Mouse (Mus musculus): Measurements from ENCODE around the gene Rln3.

Gene Rln3

GRCm38 (mm10) chr8:84044900-84045299 lies at the start of gene Rln3:
Rln3 (minus strand) TSS chr8:84045000.
- no peak for DNase-seq

GRCm38 (mm10) chr8:84090585-84090984 lies 45.8 kb upstream of the Rln3 start:
- DNase-seq = no peak

DNA sequence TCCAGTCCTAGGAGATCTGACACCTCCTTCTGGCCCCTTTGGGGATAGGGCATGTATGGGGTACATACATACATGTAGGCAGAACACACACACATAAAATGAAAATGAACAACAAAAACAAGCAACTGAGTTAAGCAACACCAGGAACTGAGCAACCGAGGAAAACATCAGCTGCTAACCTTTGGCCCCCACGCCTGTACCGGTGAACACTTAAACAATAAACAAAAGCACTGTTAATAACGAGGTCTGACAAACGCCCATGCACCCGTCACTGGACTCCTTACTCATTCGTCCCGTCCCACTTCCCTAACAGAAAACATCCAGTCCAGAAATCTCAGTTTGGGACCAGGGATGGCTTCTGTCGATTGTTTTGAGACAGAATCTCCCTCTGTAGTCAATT lies 44.5 kb upstream of the Rln3 start:
- no peak for DNase-seq

DNA sequence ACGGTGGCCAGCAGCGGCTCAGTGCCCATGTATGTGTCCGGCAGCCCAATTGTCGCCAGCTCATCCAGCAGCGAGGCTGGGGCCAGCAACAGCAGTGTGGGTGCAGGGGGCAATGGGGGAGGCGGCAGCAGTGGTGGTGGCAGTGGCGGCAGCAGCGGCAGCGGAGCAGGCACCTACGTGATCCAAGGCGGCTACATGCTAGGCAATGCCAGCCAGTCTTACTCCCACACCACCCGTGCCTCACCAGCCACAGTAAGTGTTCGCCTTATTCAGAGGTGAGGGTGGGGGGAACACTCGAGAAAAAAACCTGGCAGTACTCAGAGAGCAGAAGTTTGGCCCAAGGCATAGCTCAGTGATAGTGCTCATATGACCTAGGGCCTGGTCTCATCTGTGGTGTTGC lies 43.0 kb upstream of the Rln3 start:
- DNase-seq = no peak

DNA sequence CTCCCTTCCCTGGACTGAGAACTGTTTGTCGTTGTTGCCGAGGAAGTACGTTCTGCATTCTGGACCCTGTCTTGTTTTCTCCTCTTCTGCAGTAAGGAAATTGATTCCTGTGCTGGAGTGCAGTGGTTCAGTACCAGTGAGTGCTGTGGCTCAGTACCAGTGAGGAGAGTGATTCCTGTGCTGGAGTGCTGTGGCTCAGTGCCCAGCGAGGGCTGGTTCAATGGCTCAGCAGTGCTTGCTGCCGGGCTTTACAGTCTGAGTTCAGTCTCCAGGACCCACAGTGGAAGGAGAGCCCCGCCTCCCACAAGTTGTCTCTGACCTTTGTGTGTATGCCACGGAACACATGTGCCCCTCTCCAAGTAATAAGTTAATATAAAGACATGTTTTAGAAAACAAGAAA lies 42.4 kb upstream of the Rln3 start:
- no peak for DNase-seq

DNA sequence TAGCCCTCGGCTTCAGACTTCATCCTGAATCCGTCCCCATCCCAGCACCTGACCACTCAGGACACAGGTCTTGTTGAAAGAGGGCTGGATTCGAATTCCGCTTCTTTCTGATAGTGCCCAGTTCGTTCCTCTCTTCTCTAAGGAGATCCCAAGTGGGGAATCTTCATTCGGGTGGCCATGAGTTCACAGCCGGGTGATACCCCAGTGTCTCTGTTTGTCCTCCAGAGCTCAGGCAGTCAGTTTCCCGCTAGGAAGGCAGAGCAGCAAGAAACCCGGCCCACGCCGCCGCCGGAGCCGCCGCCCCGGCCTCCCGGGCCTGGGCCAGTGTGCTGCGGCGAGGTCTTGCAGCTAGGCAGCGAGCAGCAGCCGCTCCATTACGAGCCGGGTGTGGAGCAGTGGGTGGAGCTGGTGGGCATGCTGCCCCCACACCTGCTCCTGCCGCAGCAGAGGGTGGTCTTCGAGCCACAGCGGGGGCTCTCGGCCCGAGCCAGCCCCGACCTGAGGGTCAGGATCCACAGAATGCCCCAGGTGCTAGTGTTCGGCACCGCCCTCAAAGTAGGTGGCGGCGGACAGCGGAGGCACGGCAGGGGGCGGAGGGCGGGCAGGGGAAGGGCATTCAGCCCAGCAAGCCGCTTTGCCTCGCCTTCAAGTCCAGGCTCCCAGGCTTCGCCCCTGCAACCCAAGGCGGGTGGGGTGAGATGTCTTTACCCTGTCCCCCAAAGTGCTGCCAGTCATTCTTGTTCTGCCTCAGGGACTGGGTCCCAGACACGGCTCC lies 39.7 kb upstream of the Rln3 start:
- no peak for DNase-seq

- no peak for DNase-seq
These were observed 39.0 kb upstream of the Rln3 start for GRCm38 (mm10) chr8:84083829-84084241.

DNA sequence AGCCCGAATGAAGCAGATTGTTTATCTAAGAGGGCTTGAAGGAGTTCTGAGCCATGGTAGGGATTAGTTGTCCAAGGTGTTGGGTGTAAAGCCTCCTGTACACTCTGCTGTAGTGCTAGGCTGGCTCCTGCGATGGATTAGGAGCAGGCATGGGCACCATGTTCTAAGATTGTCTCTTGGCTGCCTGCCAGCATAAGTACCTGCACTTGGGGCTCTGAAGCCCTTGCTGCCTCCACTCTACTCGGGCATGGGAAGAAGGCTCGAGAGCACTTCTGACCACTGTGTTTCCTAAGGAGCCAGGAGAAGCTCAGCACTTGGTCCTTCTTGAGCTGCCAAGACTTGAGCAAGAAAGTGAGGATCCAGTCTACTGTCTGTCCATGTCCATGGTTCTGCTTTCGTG lies 34.4 kb upstream of the Rln3 start:
- DNase-seq = no peak

- no peak for DNase-seq
These were observed 32.0 kb upstream of the Rln3 start for GRCm38 (mm10) chr8:84076849-84077248.

DNA sequence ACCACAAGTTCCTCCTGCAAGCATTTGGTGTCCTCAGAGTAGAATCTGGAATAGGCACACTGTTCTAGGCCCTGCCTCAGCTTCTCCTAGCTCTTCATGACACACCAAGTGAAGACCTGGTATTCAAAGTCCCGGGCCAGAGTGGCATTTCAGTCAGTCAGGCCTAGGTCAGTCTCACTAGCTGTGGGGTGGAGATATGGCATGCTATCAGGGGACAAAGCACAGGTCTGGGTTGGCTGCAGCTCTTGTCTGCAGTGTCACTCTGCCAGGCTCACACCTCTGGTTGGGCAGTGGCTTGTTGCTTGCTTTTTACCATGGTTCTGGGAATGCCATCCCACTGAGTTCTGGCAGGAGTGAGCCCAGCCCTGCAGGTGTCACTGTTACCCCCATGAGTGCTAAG lies 31.6 kb upstream of the Rln3 start:
- DNase-seq = no peak

GRCm38 (mm10) chr8:84073230-84073976 lies 28.6 kb upstream of the Rln3 start:
- DNase-seq = no peak

DNA sequence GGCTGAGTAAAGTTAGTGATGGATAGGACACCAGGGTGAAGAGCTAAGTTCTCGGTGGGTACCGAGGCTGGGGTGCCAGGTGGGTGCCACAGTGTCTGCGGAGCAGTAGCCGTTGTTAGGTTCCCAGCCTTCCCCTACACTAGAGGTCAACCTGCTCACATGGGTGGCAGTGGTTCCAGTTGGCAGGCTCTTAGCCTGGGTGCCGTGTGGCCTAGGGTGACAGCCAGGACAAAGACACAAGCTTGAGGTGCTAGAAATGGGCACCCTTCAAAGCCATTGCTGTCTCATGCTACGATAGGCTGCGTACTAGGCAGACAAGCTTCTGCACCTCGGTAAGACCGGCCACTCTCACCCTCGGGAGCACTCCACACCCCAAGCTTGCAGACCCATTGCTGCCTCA lies 27.5 kb upstream of the Rln3 start:
- DNase-seq = no peak

DNA sequence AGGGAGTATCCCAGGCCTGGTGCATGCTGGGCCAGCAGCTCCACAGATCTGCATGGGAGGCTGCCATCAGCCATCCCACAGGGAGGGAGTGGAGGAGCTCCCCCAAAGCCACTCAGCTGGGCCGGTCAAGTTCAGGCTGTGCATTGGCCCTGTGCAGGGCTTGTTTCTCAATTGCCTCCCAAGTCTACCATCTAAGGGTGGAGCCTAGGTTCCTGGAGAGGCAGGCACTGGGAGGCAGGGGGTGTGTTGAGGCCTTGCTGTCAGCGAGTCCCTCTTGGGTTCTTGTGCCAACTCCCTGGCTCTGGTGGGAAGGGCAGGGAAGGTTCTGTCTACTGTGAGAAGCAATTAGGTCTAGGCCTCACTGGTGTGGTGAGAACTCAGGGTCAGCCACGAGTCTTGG lies 27.1 kb upstream of the Rln3 start:
- no peak for DNase-seq

DNA sequence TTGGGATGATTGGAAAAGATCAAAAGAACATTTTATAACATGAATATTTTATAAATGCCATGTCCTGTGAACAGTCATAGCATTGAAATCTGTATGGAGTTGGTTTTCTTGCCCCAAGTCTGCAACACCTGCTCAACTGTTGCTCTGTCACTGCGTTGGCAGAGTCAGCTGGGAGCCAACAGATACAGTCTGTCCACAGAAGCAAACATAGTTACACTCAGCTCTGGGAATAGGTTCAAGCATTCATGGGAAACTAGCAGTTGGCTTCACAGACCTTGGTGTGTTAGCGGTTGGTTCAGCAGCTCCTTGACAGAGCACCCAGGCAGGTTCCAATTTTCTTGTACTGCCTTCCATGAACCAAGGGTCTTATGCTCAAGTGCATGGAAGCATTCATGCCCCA lies 25.9 kb upstream of the Rln3 start:
- DNase-seq = peak; percentile 89

DNA sequence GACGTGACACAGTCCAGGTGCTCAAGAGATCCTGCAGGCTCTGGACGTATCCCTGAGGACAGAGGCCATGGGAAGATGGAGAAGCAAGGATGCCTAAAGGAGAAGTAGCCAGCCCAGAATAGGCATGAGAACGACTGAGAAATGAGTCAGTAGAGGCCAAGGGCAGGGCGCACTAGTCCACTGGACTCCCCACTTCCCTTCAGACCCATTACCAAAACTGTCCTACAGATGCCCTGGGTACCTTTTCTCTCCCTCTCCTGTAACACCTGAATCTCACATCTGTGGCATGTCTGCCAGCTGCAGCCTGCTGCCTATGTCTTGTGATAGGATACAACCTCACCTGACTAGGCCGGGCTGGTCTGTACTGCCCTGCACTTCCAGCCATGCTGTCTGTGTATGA lies 25.4 kb upstream of the Rln3 start:
- no peak for DNase-seq

DNA sequence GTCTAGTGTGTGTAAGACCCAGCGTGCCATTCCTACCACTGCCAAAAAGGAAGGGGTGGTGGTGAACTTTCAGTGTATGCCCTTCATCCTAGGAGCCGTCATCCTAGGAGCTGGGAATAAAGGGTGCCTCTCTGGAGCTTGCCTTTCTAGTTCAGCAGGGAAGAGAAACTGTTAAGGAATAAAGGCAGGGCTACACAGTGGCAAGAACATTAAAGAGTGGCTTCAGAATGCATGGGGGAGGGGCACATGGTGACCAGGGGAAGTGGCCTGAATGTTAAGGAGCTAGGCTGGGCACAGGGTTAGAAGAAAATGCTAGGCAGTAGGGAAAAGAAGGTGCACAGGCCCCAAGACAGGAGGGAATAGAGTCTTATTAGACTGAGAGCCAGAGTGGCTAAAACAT lies 24.9 kb upstream of the Rln3 start:
- no peak for DNase-seq

DNA sequence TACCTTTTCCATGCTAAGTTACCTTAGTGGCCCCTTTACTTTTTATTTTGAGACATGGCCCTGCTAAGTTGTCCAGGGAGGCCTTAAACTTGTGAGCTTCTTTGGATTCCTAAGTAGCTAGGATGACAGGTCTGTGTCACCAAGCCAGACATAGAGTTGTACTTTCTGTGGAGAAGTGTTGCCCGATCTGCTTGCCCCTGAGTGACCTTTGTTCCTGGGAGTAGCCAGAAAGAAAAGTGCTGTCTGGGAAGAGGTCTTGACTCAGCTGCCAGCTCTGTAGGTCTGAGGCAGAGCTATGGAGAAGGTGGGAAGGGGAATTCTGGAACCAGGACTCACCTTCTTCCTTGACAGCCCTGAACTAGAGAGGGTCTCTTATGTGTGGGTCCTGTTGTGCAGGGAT lies 24.4 kb upstream of the Rln3 start:
- no peak for DNase-seq

- DNase-seq = no peak
These were observed 23.7 kb upstream of the Rln3 start for GRCm38 (mm10) chr8:84068316-84069035.

GRCm38 (mm10) chr8:84067911-84068310 lies 23.1 kb upstream of the Rln3 start:
- no peak for DNase-seq

DNA sequence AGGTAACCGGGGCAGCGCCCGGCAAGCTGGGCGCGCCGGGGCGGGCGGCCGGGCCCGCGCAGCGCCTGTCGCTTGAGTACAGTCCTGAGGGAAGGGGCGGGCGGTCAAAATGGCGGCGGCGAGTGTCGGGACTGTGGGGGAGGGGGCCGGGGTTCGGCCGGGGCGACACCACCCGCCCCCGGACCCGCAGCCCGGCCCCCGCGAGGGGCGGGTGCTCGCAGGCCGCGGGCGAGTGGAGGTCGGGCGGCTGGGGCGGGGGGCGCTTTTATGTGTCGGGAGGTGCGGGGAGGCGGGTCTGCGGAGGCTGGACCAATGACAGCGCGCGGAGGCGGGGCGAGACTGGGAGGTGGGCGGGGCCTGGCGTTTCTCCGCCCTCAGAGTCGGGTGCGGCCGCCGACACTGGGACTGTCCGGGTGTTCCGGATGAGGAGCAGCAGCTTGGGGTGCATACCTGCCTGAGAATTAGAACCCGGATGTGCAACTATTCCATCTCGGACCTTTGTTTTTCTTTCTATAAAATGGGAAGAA lies 22.3 kb upstream of the Rln3 start:
- DNase-seq = peak; percentile 94

DNA sequence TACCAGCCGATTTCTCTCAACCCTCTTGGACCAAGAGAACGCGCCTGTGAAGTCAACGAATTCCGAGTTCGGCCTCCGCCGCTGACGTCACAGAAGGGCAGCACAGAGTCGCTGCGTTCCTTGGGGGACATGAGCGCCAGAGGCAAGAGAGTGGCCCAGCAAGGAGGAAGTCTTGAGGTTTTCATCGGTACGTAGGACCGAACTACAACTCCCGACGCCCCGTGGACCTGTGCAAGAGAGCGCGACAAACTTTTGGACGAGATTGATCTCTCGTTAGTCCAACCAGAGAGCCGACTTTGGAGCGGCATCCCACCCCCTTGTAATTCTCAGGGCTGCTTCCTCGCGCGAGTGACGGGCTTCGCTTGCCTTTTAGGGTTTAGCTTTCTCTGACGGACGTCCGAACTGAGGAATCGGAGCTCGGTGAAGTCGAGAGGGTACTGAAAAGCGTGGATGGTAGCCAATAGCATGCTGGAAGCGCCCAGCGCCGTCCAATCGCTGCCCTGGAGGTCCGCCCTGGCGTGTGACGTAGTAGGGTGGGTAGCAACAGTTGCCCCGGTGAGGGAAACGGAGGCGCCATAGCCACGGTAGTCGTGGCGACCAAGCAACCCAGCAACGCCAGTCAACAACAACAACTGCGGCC lies 21.6 kb upstream of the Rln3 start, which contains the start of gene Rfx1:
Gene Rfx1 (plus strand): TSS at position 544 of the 640 bp plus-strand sequence.
- peak; percentile 100 for DNase-seq

DNA sequence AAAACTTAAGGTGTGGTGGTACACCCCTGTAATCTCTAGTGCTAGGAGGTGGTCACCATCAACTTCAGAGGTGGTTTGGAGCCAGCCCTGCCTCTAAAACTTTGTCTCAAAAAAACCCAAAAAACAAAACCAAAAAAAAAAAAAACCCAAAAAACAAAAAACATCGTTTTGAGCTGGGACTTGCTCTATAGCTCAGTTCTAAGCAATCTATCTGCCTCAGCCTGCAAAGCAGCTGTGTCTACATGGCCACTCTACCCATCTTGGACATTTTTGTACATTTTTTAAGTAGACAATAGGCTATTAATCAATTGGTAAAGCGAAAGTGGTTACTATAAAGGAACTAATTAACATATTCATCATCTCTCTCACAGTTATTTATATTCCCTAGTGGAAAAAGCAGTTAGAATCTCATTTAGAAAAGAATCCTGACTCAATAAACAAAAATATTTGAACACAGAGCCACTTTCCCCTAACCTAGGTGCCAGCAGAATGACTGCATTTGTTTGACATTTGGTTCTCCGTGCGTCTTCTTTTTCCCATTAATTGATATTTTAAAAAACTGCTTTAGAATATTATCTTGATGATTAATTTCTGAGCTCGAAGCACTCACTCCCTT lies 20.8 kb upstream of the Rln3 start:
- no peak for DNase-seq

- no peak for DNase-seq
These were observed 20.2 kb upstream of the Rln3 start, which contains the start of gene Gm10643 for GRCm38 (mm10) chr8:84065037-84065436. Gm10643 (minus strand) TSS chr8:84065137.
